Mouse (Mus musculus): ENCODE results near the gene Pdzrn4. TPM values are rescaled to one million over a fixed set of nuclear protein-coding genes. Genes with fewer than 3 reads are reported as not detected.

The Pdzrn4 gene
- polyA plus RNA-seq, 1 experiment from 2014 or later, result not detected

DNA sequence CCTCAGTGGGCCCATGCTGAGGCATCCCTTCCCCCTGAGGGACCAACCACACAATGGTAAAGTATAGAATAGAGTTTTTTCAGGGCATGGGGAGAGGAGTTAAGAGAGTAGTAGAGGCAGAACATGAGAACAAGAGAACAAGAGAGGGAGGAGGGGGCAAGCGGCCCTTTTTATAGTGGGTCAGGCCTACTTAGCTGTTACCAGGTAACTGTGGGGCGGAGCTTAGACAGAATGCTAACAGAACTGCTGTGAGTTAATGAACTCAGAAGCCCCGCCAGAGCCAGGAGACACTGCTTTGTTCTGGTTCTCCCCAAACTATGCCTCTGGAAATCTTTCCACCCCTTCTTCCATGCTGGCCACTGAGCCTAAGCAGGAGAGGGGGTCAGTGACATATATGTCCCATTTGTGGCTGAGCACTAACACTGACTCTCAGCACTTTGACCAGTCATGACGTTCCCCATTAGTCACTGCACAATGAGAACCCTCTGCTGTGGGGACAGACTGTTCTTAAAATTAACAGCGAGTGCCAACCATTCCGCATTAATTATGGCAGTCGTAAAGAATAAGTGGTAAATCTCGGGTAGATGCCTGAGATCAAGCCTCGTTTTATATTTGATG lies 150.7 kb downstream of the Pdzrn4 start:
- H3K4me2 ChIP-seq (ENCODE audit: low read depth, low read length), result no peak overlapping the region
- no peaks in the 10 kb centered on the region for H3K4me1 ChIP-seq (ENCODE audit: insufficient read depth)
- H3K27me3 ChIP-seq (ENCODE audit: insufficient read depth, low read length), result no peaks in the 10 kb centered on the region
- WGBS (ENCODE audit: insufficient replicate concordance), result 60% methylated on average over 9 of the region's 9 CpGs
- no peak overlapping the region for H3K4me3 ChIP-seq (ENCODE audit: low read depth, low read length)
- no peaks in the 10 kb centered on the region for H3K36me3 ChIP-seq (replicated peaks; ENCODE audit: insufficient read depth, low read length)
- H3K9ac ChIP-seq (replicated peaks), result no peak overlapping the region
- no peaks in the 10 kb centered on the region for H3K9me3 ChIP-seq (ENCODE audit: low read length)
- TF ChIP-seq EP300 (IDR thresholded peaks at IDR 0.05; ENCODE audit: low read depth) (no peak), CTCF (IDR thresholded peaks at IDR 0.05; ENCODE audit: low read depth) (no peak)
- no peak for DNase-seq
- no peak for ATAC-seq
- no peak overlapping the region for H3K27ac ChIP-seq (ENCODE audit: low read depth)

- ATAC-seq (no peak), DNase-seq (no peak)
- WGBS (ENCODE audit: insufficient replicate concordance), result 67% methylated on average over 7 of the region's 7 CpGs
- Histone ChIP-seq H3K27me3 (ENCODE audit: insufficient read depth, low read length) (no peaks in the 10 kb centered on the region), H3K9ac (replicated peaks) (no peak overlapping the region), H3K4me3 (ENCODE audit: low read depth, low read length) (no peak overlapping the region), H3K4me1 (ENCODE audit: insufficient read depth) (no peaks in the 10 kb centered on the region), H3K9me3 (ENCODE audit: low read length) (no peaks in the 10 kb centered on the region), H3K4me2 (ENCODE audit: low read depth, low read length) (no peak overlapping the region), H3K27ac (ENCODE audit: low read depth) (no peak overlapping the region), H3K36me3 (replicated peaks; ENCODE audit: insufficient read depth, low read length) (no peaks in the 10 kb centered on the region)
- no peak for TF ChIP-seq EP300 (IDR thresholded peaks at IDR 0.05; ENCODE audit: low read depth)
- no peak for TF ChIP-seq CTCF (IDR thresholded peaks at IDR 0.05; ENCODE audit: low read depth)
Measured at GRCm38 (mm10) chr15:92555012-92555574, 158.4 kb downstream of the Pdzrn4 start.

GRCm38 (mm10) chr15:92555716-92556115 lies 159.0 kb downstream of the Pdzrn4 start:
- 68% methylated on average over 3 of the region's 3 CpGs for WGBS (ENCODE audit: insufficient replicate concordance)
- DNase-seq (no peak), ATAC-seq (no peak)
- H3K27me3 ChIP-seq (ENCODE audit: insufficient read depth, low read length), result no peaks in the 10 kb centered on the region
- H3K9ac ChIP-seq (replicated peaks), result no peak overlapping the region
- H3K9me3 ChIP-seq (ENCODE audit: low read length), result no peaks in the 10 kb centered on the region
- no peak for TF ChIP-seq CTCF (IDR thresholded peaks at IDR 0.05; ENCODE audit: low read depth)
- TF ChIP-seq EP300 (IDR thresholded peaks at IDR 0.05; ENCODE audit: low read depth), result no peak
- H3K27ac ChIP-seq (ENCODE audit: low read depth), result no peak overlapping the region
- no peaks in the 10 kb centered on the region for H3K36me3 ChIP-seq (replicated peaks; ENCODE audit: insufficient read depth, low read length)
- H3K4me2 ChIP-seq (ENCODE audit: low read depth, low read length), result no peak overlapping the region
- H3K4me3 ChIP-seq (ENCODE audit: low read depth, low read length), result no peak overlapping the region
- no peaks in the 10 kb centered on the region for H3K4me1 ChIP-seq (ENCODE audit: insufficient read depth)

DNA sequence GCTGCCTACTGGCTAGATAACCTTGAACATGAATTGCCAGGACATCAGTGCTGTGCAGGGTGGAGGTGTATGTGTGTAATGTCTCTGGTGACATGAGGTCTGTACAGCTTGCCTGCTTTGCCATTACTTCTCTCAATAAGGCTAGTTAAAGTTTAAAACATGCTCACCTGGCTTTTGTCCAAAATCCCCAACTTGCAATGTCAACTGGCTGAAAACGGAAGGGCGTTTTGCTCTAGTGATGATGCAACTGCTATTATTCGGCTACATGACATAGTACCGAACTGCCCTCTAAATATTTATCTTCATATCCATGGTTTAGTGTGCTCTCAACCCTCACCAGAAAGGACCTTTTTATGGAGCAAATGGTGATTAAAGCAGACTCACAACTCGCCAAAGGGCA lies 161.9 kb downstream of the Pdzrn4 start:
- no peaks in the 10 kb centered on the region for H3K9me3 ChIP-seq (ENCODE audit: low read length)
- H3K9ac ChIP-seq (replicated peaks), result no peak overlapping the region
- H3K4me3 ChIP-seq (ENCODE audit: low read depth, low read length), result no peak overlapping the region
- H3K27me3 ChIP-seq (ENCODE audit: insufficient read depth, low read length), result no peaks in the 10 kb centered on the region
- H3K36me3 ChIP-seq (replicated peaks; ENCODE audit: insufficient read depth, low read length), result no peaks in the 10 kb centered on the region
- no peaks in the 10 kb centered on the region for H3K4me1 ChIP-seq (ENCODE audit: insufficient read depth)
- 60% methylated on average over 5 of the region's 5 CpGs for WGBS (ENCODE audit: insufficient replicate concordance)
- no peak overlapping the region; the same call in 1 of the 2 replicates for H3K27ac ChIP-seq (ENCODE audit: low read depth)
- ATAC-seq (peak; percentile 91), DNase-seq (peak; percentile 19)
- no peak for TF ChIP-seq EP300 (IDR thresholded peaks at IDR 0.05; ENCODE audit: low read depth)
- H3K4me2 ChIP-seq (ENCODE audit: low read depth, low read length), result no peak overlapping the region

DNA sequence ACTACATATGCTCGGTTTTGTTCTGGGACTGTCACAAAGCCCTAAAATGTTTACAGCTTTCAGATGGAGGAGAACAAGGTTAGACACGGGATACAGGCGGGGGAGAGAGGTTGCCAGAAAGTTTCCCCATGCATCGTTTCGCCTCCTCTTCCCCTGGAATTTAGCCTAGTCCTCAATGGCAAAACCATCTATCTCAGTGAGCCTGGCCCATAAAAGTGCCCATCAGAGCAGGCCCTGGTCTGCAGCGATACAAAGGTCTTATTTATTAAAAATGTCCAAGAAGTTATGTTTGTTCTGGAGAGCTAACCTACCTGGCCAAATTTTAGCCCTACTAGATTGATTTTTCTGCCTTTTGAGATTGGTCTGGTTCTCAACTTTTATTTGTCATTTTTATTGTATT lies 165.5 kb downstream of the Pdzrn4 start:
- no peak for ATAC-seq
- Histone ChIP-seq H3K4me2 (ENCODE audit: low read depth, low read length) (no peak overlapping the region), H3K36me3 (replicated peaks; ENCODE audit: insufficient read depth, low read length) (no peaks in the 10 kb centered on the region), H3K4me1 (ENCODE audit: insufficient read depth) (no peaks in the 10 kb centered on the region), H3K27ac (ENCODE audit: low read depth) (no peak overlapping the region), H3K4me3 (ENCODE audit: low read depth, low read length) (no peak overlapping the region), H3K9me3 (ENCODE audit: low read length) (no peaks in the 10 kb centered on the region), H3K9ac (replicated peaks) (no peak overlapping the region), H3K27me3 (ENCODE audit: insufficient read depth, low read length) (no peaks in the 10 kb centered on the region)
- WGBS (ENCODE audit: insufficient replicate concordance), result 68% methylated on average over 6 of the region's 6 CpGs
- TF ChIP-seq EP300 (IDR thresholded peaks at IDR 0.05; ENCODE audit: low read depth) (no peak), CTCF (IDR thresholded peaks at IDR 0.05; ENCODE audit: low read depth) (no peak)
- no peak for DNase-seq

- H3K4me1 ChIP-seq (ENCODE audit: insufficient read depth), result no peaks in the 10 kb centered on the region
- DNase-seq, result no peak
- H3K9me3 ChIP-seq (ENCODE audit: low read length), result no peaks in the 10 kb centered on the region
- no peak for TF ChIP-seq EP300 (IDR thresholded peaks at IDR 0.05; ENCODE audit: low read depth)
- no peak for TF ChIP-seq CTCF (IDR thresholded peaks at IDR 0.05; ENCODE audit: low read depth)
- H3K4me2 ChIP-seq (ENCODE audit: low read depth, low read length), result no peak overlapping the region
- ATAC-seq, result no peak
- no peak overlapping the region for H3K27ac ChIP-seq (ENCODE audit: low read depth)
- no peak overlapping the region for H3K9ac ChIP-seq (replicated peaks)
- H3K36me3 ChIP-seq (replicated peaks; ENCODE audit: insufficient read depth, low read length), result no peaks in the 10 kb centered on the region
- H3K4me3 ChIP-seq (ENCODE audit: low read depth, low read length), result no peak overlapping the region
- H3K27me3 ChIP-seq (ENCODE audit: insufficient read depth, low read length), result no peaks in the 10 kb centered on the region
- 60% methylated on average over 2 of the region's 2 CpGs for WGBS (ENCODE audit: insufficient replicate concordance)
Measured at GRCm38 (mm10) chr15:92563576-92563975, 166.9 kb downstream of the Pdzrn4 start.
